Mouse (Mus musculus) C2C12 (cell line): ENCODE data around the gene Ndufa3.

Experiments used
- CEBPB ChIP-seq: IDR thresholded peaks from one replicate; pipeline ENCODE4 v1.6.1; 2011; ENCODE audit warnings: low read depth, mild to moderate bottlenecking, control low read depth, moderate library complexity
- CTCF ChIP-seq: IDR thresholded peaks from one replicate; pipeline ENCODE4 v1.5.1; 2011; ENCODE audit not compliant: control insufficient read depth, insufficient read depth, insufficient read length
- FOSL1 ChIP-seq: IDR thresholded peaks from one replicate; pipeline ENCODE4 v1.8.0; 2011; ENCODE audit warnings: mild to moderate bottlenecking, low read length; ENCODE audit not compliant: poor library complexity, insufficient read depth, severe bottlenecking
- MAX ChIP-seq: IDR thresholded peaks from one replicate; pipeline ENCODE4 v1.6.1; 2011; ENCODE audit warnings: mild to moderate bottlenecking, control low read depth
- MYOD1 ChIP-seq: IDR thresholded peaks from one replicate; pipeline ENCODE4 v1.6.1; 2011; ENCODE audit warnings: low read depth; ENCODE audit not compliant: control insufficient read depth, insufficient read length
- MYOG ChIP-seq: IDR thresholded peaks from one replicate; pipeline ENCODE4 v1.6.1; 2011; ENCODE audit not compliant: control insufficient read depth, insufficient read length; ENCODE audit errors: extremely low read depth
- USF1 ChIP-seq: IDR thresholded peaks from one replicate; pipeline ENCODE4 v1.6.1; 2011; ENCODE audit warnings: low read depth, mild to moderate bottlenecking, control low read depth, moderate library complexity

DNA sequence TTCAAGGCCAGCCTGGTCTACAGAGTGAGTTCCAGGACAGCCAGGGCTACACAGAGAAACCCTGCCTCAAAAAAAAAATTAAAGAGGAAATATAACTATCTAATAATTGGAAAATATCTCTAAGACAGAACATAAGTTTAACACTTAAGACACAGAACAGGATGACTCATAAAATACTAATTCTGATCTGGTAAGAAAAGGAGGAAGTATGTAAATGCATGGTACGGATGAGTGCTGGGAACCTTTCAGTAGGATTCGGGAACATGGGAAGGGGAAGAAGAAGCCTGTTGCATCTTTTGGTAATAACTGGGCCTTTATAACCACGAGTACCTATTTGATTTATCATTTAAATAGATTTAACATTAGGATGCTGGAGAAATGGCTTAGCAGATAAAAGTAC, 3.2 kb upstream of the Ndufa3 start:
- TF ChIP-seq CTCF, result no peak
- TF ChIP-seq MAX, result no peak
- no peak for TF ChIP-seq FOSL1
- no peak for TF ChIP-seq CEBPB
- no peak for TF ChIP-seq USF1
- TF ChIP-seq MYOD1, result no peak
- no peak for TF ChIP-seq MYOG
